Mouse (Mus musculus): ENCODE data around the gene Tsr2.

Gene Tsr2

GRCm38 (mm10) chrX:151046777-151047430 lies 49.4 kb downstream of the Tsr2 start:
- peak; percentile 61 for DNase-seq (ENCODE audit: low read depth, low spot score)

GRCm38 (mm10) chrX:151046321-151046720 lies 50.0 kb downstream of the Tsr2 start:
- DNase-seq (ENCODE audit: low read depth, low spot score) = no peak

DNA sequence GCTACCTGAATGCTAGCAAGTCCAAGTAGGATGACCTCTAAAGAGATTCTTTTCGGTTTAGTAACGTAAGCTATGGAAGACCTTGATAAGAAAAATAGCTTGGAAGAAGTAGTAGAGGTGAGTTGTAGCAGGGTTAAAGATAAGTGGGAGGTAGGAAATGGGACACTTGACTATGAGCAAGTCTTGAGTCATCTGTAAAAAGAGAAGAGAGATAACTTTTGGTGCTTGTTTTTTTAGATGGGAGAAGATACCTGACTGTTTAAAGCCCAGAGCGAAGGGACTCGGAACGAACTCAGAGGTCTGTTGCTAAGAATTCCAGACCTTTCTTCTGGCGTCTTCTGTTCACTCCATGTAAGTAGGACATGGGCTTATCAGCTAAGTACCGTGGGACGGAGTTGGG lies 50.5 kb downstream of the Tsr2 start, which contains the start of gene Fgd1:
Gene Fgd1 (plus strand): TSS at position 301 of the 400 bp plus-strand sequence.
- DNase-seq (ENCODE audit: low read depth, low spot score) = no peak

- no peak for DNase-seq (ENCODE audit: low read depth, low spot score)
Observed at GRCm38 (mm10) chrX:151041223-151041622, 55.1 kb downstream of the Tsr2 start.

Measured in CD4-positive, CD25-positive, alpha-beta regulatory T cell, adult 2 months (primary cell).